Mouse (Mus musculus): ENCODE measurements around the gene Ptprb. TPM values are rescaled to one million over a fixed set of nuclear protein-coding genes. Genes with fewer than 3 reads are reported as not detected.

The Ptprb gene
- polyA plus RNA-seq, 1 experiment from 2014 or later = 3.4 TPM

DNA sequence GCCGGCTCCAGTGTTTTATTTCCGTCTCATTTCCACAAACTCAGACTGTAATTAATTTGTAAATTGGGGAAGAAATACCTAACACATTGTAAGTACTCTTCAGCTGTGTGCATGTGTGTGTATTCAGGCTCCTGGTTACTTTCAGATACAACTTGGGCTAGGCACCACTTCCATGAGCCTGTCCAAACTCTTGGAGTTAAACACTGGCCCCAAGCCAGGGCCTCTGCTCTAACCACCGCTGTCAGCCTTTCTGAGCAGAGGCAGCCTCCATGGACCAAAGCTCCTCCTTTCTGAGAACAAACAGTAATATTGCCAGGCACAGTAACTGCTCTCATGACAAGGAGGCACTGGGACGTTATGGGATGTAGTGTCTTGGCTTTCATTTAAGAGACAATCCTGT is 101.5 kb downstream of the Ptprb start:
- Histone ChIP-seq H3K4me1 (ENCODE audit: control insufficient read depth, insufficient read depth, low read depth, low read length) (no peaks in the 10 kb centered on the region), H3K9me3 (ENCODE audit: control insufficient read depth, low read length) (no peaks in the 10 kb centered on the region), H3K4me2 (ENCODE audit: low read length) (no peak overlapping the region), H3K27ac (ENCODE audit: low read depth, low read length) (no peak overlapping the region), H3K9ac (ENCODE audit: low read depth, low read length) (no peak overlapping the region), H3K36me3 (ENCODE audit: control insufficient read depth, insufficient read depth, low read length) (no peaks in the 10 kb centered on the region), H3K4me3 (ENCODE audit: low read length) (no peak overlapping the region), H3K27me3 (replicated peaks; ENCODE audit: control insufficient read depth, insufficient read depth, low read length) (no peaks in the 10 kb centered on the region)
- 63% methylated on average over 4 of the region's 4 CpGs for WGBS
- ATAC-seq = no peak

DNA sequence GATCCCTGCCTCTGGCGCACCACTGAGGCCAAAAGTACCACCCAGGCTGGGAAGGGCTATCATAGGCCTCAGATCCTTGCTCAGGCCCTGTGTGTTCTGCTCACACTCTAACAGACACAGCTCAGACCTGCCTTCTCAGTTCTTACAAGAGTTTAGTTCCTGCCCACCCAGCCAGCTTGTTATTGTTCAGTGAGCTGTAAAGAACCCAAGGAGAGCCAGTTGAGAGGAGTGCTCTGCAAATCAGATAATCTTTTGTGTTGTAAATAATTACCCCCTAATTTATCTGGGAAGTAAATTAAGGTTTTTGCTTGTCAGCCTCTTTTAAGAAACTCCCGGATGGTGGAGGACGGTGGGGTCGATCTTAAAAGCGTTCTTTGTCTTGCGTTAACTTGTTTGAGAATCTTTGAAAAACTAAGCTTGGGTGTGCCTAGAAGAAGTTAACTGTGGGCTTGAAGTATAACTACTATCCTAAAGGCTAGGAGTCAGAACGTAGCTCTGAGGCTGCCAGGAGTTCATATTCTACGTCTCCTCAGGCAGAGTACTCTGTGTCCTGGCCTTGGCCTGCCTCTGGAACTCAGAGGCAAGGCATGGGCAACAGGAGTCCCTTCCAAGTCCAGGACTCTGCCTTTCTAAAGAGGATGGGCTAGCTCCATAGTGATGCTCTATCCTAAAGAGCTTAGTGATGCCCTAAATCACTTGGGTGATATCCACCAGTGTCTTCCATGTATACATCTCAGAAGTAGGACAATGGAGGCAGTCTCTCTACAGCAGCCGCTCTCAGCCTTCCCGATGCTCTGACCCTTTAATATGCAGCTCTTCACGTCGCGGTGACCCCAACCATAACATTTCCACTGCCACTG is 107.7 kb downstream of the Ptprb start:
- Histone ChIP-seq H3K36me3 (ENCODE audit: control insufficient read depth, insufficient read depth, low read length) (no peaks in the 10 kb centered on the region), H3K27ac (ENCODE audit: low read depth, low read length) (no peak overlapping the region), H3K9me3 (ENCODE audit: control insufficient read depth, low read length) (no peaks in the 10 kb centered on the region), H3K9ac (ENCODE audit: low read depth, low read length) (no peak overlapping the region; the same call in 1 of the 2 replicates), H3K4me3 (ENCODE audit: low read length) (no peak overlapping the region), H3K4me1 (ENCODE audit: control insufficient read depth, insufficient read depth, low read depth, low read length) (peaks cover 13% of the 10 kb centered on the region), H3K4me2 (ENCODE audit: low read length) (no peak overlapping the region), H3K27me3 (replicated peaks; ENCODE audit: control insufficient read depth, insufficient read depth, low read length) (no peaks in the 10 kb centered on the region)
- peak; percentile 54; the same call in 1 of the 2 replicates for ATAC-seq
- WGBS = 40% methylated on average over 13 of the region's 13 CpGs

DNA sequence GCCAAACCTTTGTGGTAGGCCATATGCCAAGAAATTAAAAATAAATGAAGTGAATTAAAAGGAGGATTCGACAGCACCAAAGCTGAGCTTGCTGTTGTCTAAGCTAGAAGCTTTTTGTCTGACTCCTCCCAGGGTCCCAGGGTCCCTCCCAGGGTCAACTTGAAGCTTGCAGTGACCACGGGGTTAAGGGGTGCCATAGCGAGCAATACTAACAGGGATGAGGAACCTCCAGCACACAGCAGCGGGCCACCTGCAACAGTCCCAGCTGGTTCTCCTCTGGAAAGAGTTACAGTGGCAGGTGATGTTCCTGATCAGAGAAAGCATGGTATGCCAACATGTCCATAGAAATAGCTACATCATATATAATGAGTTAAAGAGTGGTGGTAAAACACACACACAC is 109.1 kb downstream of the Ptprb start:
- no peak overlapping the region for H3K4me2 ChIP-seq (ENCODE audit: low read length)
- ATAC-seq = no peak
- H3K9me3 ChIP-seq (ENCODE audit: control insufficient read depth, low read length) = no peaks in the 10 kb centered on the region
- no peak overlapping the region for H3K27ac ChIP-seq (ENCODE audit: low read depth, low read length)
- no peaks in the 10 kb centered on the region for H3K36me3 ChIP-seq (ENCODE audit: control insufficient read depth, insufficient read depth, low read length)
- WGBS = 56% methylated on average over 4 of the region's 4 CpGs
- H3K27me3 ChIP-seq (replicated peaks; ENCODE audit: control insufficient read depth, insufficient read depth, low read length) = no peaks in the 10 kb centered on the region
- no peak overlapping the region for H3K4me3 ChIP-seq (ENCODE audit: low read length)
- H3K4me1 ChIP-seq (ENCODE audit: control insufficient read depth, insufficient read depth, low read depth, low read length) = peaks cover 13% of the 10 kb centered on the region
- no peak overlapping the region for H3K9ac ChIP-seq (ENCODE audit: low read depth, low read length)

DNA sequence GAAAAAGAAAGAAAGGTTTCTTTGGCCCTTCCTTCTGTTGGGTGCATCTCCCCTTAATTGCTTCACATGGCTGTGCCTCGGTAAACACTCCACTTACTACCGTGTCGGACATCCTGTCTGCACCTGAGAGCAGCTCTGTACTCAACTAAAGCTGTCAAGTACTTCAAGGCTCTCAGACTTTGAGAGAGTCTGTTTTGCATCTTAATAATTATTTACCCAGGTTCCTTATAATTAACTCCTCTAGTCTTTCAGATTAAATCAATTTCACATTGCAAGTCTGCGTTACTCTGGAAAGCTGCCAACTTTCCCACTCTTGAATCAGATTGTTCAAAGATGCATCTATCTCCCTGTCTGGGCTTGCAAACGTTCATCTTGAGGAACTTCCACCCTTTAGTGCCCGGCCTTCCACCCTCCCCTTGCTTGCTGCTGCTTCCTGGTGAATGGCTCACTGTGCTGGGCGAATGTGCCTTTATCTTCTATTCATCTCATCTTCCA is 111.1 kb downstream of the Ptprb start:
- peak; percentile 37; the same call in 1 of the 2 replicates for ATAC-seq
- Histone ChIP-seq H3K4me2 (ENCODE audit: low read length) (no peak overlapping the region), H3K27me3 (replicated peaks; ENCODE audit: control insufficient read depth, insufficient read depth, low read length) (no peaks in the 10 kb centered on the region), H3K4me3 (ENCODE audit: low read length) (no peak overlapping the region), H3K4me1 (ENCODE audit: control insufficient read depth, insufficient read depth, low read depth, low read length) (peaks cover 13% of the 10 kb centered on the region), H3K27ac (ENCODE audit: low read depth, low read length) (no peak overlapping the region), H3K36me3 (ENCODE audit: control insufficient read depth, insufficient read depth, low read length) (no peaks in the 10 kb centered on the region), H3K9ac (ENCODE audit: low read depth, low read length) (no peak overlapping the region), H3K9me3 (ENCODE audit: control insufficient read depth, low read length) (no peaks in the 10 kb centered on the region)
- WGBS = 28% methylated on average over 7 of the region's 7 CpGs

DNA sequence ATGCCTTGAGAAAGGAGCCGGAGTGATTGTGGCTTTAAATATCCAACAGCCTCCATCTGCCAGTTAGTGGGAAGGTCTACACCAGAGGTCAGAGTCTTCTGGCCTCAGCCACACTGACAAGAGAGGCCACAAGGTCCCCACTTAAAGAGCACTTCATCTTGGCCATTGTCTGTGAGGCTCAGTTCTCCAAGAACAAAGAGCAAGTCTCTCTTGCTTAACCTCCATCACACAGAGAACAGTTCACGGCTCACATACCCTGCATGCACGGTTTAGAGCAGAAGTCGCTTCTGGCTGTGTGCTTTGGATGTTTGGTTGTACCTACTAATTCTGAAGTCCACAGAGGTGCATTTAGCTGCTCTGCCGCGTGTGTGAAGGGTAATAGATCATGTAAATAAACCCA is 113.5 kb downstream of the Ptprb start:
- ATAC-seq = no peak
- 28% methylated on average over 6 of the region's 6 CpGs for WGBS

DNA sequence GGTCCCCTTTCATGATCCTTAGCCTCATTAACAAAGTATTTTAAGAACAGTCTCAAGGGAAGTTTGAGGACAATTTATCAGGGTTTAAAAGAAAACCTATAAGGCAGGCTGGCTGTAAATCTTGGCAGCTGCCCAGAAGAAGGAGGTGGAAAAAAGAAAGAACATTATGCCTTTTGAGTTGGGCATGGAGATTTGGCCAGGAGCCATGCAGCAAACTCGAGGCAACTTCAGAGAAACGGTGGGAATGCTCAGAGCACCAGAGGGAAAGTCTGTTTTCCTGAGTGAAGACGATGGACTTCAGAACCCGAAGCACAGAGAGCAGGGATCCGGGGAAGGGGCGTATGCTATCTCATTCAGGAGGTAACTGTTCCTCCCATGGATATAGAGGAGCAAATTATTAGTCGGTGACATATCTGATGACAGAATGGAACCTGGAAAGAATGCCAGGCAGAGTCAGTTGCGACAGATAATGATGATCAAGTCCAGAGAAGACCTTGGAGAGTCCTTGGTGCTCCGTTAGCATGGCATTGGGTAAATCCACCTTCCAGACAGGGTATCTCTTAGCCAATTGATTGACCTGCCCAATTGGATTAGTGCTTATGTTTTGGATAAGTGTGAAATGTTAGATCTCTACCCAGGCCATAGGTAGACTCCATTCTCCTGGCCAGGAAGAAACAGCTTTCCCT is 118.6 kb downstream of the Ptprb start:
- Histone ChIP-seq H3K4me3 (ENCODE audit: low read length) (no peak overlapping the region), H3K4me1 (ENCODE audit: control insufficient read depth, insufficient read depth, low read depth, low read length) (no peaks in the 10 kb centered on the region), H3K27me3 (replicated peaks; ENCODE audit: control insufficient read depth, insufficient read depth, low read length) (no peaks in the 10 kb centered on the region), H3K27ac (ENCODE audit: low read depth, low read length) (no peak overlapping the region), H3K4me2 (ENCODE audit: low read length) (no peak overlapping the region), H3K9me3 (ENCODE audit: control insufficient read depth, low read length) (no peaks in the 10 kb centered on the region), H3K36me3 (ENCODE audit: control insufficient read depth, insufficient read depth, low read length) (no peaks in the 10 kb centered on the region), H3K9ac (ENCODE audit: low read depth, low read length) (no peak overlapping the region)
- no peak for ATAC-seq
- WGBS = 69% methylated on average over 9 of the region's 9 CpGs

More for the DNA sequence above, 113.5 kb downstream of the Ptprb start:
- Histone ChIP-seq H3K9me3 (ENCODE audit: control insufficient read depth, low read length) (no peaks in the 10 kb centered on the region), H3K27ac (ENCODE audit: low read depth, low read length) (no peak overlapping the region), H3K4me1 (ENCODE audit: control insufficient read depth, insufficient read depth, low read depth, low read length) (peaks cover 13% of the 10 kb centered on the region), H3K4me2 (ENCODE audit: low read length) (no peak overlapping the region), H3K9ac (ENCODE audit: low read depth, low read length) (no peak overlapping the region; the same call in 1 of the 2 replicates), H3K4me3 (ENCODE audit: low read length) (no peak overlapping the region), H3K36me3 (ENCODE audit: control insufficient read depth, insufficient read depth, low read length) (no peaks in the 10 kb centered on the region), H3K27me3 (replicated peaks; ENCODE audit: control insufficient read depth, insufficient read depth, low read length) (no peaks in the 10 kb centered on the region)

DNA sequence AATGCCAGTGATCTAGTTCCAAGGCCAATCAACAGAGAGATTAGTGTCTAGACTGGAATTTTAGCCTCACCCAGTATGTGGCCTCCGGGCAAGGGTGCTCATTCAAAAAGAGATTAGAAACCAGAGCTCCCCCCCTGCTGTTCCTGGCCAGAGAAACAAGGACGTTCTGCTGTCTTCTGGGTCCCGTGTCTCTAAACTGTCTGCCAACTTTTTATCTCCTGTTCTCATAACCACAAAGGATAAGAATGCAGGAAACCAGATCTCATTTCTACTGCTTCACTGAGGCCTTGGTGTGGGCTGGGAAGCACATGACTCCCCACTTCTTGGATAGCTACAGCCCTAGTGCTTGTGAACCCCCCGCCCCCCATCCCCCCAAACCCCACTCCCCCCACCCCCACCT is 119.3 kb downstream of the Ptprb start:
- H3K4me3 ChIP-seq (ENCODE audit: low read length) = no peak overlapping the region
- H3K4me2 ChIP-seq (ENCODE audit: low read length) = no peak overlapping the region
- no peak overlapping the region for H3K27ac ChIP-seq (ENCODE audit: low read depth, low read length)
- ATAC-seq = no peak
- WGBS = 33% methylated on average over 4 of the region's 4 CpGs
- H3K9ac ChIP-seq (ENCODE audit: low read depth, low read length) = no peak overlapping the region
- H3K27me3 ChIP-seq (replicated peaks; ENCODE audit: control insufficient read depth, insufficient read depth, low read length) = no peaks in the 10 kb centered on the region
- H3K36me3 ChIP-seq (ENCODE audit: control insufficient read depth, insufficient read depth, low read length) = no peaks in the 10 kb centered on the region
- H3K4me1 ChIP-seq (ENCODE audit: control insufficient read depth, insufficient read depth, low read depth, low read length) = no peaks in the 10 kb centered on the region
- no peaks in the 10 kb centered on the region for H3K9me3 ChIP-seq (ENCODE audit: control insufficient read depth, low read length)

DNA sequence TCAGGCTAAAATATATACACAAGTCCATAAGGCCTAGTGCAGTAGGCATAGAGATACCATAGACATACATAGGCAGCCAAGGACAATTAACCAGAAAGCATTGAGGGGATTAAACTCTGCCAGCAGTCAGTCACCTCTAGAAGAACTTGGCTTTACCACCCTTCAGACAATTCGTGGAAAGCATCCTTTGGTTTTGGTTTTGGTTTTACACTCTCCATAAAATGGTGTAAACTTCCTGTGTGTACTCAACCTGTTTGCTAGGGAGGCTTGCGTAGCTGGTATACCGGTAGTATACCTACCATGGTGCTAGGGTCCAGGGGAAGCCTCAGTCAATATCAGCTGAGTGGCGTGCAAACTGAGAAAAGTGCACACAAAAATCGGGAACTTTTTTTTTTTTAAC is 121.0 kb downstream of the Ptprb start:
- no peaks in the 10 kb centered on the region for H3K27me3 ChIP-seq (replicated peaks; ENCODE audit: control insufficient read depth, insufficient read depth, low read length)
- no peak overlapping the region for H3K4me2 ChIP-seq (ENCODE audit: low read length)
- H3K4me1 ChIP-seq (ENCODE audit: control insufficient read depth, insufficient read depth, low read depth, low read length) = no peaks in the 10 kb centered on the region
- H3K36me3 ChIP-seq (ENCODE audit: control insufficient read depth, insufficient read depth, low read length) = no peaks in the 10 kb centered on the region
- no peak overlapping the region for H3K9ac ChIP-seq (ENCODE audit: low read depth, low read length)
- H3K4me3 ChIP-seq (ENCODE audit: low read length) = no peak overlapping the region
- no peaks in the 10 kb centered on the region for H3K9me3 ChIP-seq (ENCODE audit: control insufficient read depth, low read length)
- 89% methylated on average over 5 of the region's 5 CpGs for WGBS
- H3K27ac ChIP-seq (ENCODE audit: low read depth, low read length) = no peak overlapping the region
- no peak for ATAC-seq

DNA sequence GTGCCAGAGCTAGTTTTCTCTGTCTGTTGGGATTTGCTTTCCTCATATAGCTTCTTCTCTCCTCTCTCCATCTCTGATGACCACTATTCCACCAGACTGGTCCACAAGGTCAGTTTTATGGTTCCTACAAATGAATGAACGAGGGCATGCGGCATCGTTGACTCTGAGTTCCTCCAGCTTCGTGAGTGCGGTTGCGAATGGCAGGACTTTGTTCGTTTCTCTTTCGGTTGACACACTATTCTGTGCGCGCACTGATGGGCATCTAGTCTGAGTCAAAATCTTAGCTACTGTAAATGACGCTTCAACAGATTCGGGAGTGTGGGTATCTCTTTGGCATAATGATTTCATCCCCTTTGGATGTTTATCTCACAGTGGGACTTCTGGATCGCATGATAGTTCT is 121.6 kb downstream of the Ptprb start:
- Histone ChIP-seq H3K27me3 (replicated peaks; ENCODE audit: control insufficient read depth, insufficient read depth, low read length) (no peaks in the 10 kb centered on the region), H3K9ac (ENCODE audit: low read depth, low read length) (no peak overlapping the region), H3K36me3 (ENCODE audit: control insufficient read depth, insufficient read depth, low read length) (no peaks in the 10 kb centered on the region), H3K4me2 (ENCODE audit: low read length) (no peak overlapping the region), H3K4me1 (ENCODE audit: control insufficient read depth, insufficient read depth, low read depth, low read length) (no peaks in the 10 kb centered on the region), H3K9me3 (ENCODE audit: control insufficient read depth, low read length) (no peaks in the 10 kb centered on the region), H3K27ac (ENCODE audit: low read depth, low read length) (no peak overlapping the region), H3K4me3 (ENCODE audit: low read length) (no peak overlapping the region)
- no peak for ATAC-seq
- whole genome bisulfite sequencing = 86% methylated on average over 13 of the region's 13 CpGs
